Mouse (Mus musculus) small intestine, adult 2 months (tissue): ENCODE results near the gene Rarb.

Experiments
- CTCF ChIP-seq: fragments of 200-500 bp; IDR thresholded peaks from 2 replicates; pipeline ENCODE4 v1.5.1; 2012; ENCODE audit warnings: low read depth, mild to moderate bottlenecking, control low read depth, inconsistent platforms, low read length, moderate library complexity, mixed read lengths; ENCODE audit not compliant: insufficient replicate concordance, insufficient read length; ENCODE audit errors: extremely low read depth
- POLR2A ChIP-seq: fragments of 200-500 bp; IDR thresholded peaks from 2 replicates; pipeline ENCODE4 v1.6.1; 2012; ENCODE audit warnings: low read depth, mild to moderate bottlenecking, control low read depth, inconsistent platforms, low read length, moderate library complexity

DNA sequence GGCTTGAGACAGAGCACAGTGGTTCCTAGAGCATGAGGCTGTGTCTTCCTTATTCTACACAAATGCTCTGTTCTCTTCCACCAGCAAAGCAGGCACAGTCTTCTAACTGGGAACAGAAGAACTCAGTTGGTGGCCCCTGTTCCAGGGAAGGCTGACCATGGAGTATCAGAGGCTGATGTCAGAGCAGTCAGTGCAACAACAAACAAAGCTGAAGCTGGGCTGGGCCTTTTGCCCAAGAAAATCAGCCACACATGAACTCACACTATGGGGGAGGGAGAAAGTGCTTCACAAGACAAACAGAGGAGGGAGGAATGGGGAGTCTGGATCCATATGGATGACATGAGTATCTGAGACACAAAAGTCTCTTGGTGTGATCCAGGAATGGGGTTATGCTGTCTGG lies 56.2 kb downstream of the Rarb start:
- TF ChIP-seq CTCF (no peak), POLR2A (no peak)
